Mouse (Mus musculus) gastrocnemius, adult 8-10 months (tissue): ENCODE results near the gene Homer1. TPM values are rescaled to one million over a fixed set of nuclear protein-coding genes. Genes with fewer than 3 reads are reported as not detected.

Experiments used
- DNase-seq, 2 experiments: peaks; one replicate each; pipeline ENCODE4 v3.0.0; 2022; ENCODE audit warnings: low spot score in 2 of 2
- total RNA-seq, 4 experiments: library from RNA; stranded (reverse); gene quantifications; 2 replicates each; pipeline ENCODE4 v1.2.4; 2022

Homer1 gene
- total RNA-seq, result 100 to 1,000 TPM in 3 of 4 experiments, 10 to 100 TPM in 1; 96.5 to 140 (median 113) TPM

- DNase-seq, result no peak
Measured at GRCm38 (mm10) chr13:93299316-93299715, at the start of gene Homer1. TSS of gene Homer1 (plus strand) at chr13:93299635.

GRCm38 (mm10) chr13:93251732-93252131 lies 47.7 kb upstream of the Homer1 start:
- DNase-seq, result no peak

DNA sequence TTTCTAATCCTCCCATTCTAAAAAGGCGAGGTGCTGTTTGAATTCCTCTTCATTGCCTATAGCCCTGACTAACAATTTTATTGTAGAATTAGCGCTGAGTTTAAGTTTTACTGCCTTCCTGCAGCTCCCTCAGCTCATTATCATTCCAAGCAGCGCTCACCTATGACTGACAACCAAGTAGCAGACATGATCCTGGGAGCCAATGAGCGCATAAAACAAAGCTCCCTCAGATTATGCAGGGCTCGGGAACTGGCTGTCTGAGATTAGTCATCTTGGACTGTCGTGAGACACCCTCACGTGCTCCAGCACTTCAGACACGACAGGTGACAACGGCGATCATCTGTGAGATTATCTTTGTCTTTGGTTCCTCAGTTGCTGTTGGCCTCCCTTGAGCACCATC lies 47.3 kb upstream of the Homer1 start:
- DNase-seq, result no peak

GRCm38 (mm10) chr13:93252941-93253340 lies 46.5 kb upstream of the Homer1 start:
- DNase-seq, result peak; percentile 59 to 73

GRCm38 (mm10) chr13:93267151-93267550 lies 32.3 kb upstream of the Homer1 start:
- DNase-seq, result no peak

DNA sequence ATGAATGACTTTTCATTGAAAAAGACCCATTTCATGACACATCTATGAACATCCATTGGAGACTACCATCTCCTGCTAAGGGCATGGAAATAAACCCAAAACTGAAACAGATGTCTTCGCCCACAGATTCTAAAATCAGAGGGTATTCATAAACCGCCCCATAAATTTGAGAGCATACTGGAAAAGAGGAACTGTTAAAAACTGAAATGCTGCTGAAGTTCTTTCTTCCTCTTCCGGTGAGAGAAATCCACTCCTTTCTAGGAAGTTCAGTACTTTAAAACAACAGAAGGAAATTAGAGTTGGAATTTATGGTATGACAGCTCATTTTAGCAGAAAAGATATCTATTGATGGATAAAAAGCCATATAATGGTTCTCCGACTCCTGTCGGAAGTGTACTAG lies 1.1 kb downstream of the Homer1 start:
- DNase-seq, result no peak

GRCm38 (mm10) chr13:93301060-93301459 lies 1.6 kb downstream of the Homer1 start:
- DNase-seq, result no peak

DNA sequence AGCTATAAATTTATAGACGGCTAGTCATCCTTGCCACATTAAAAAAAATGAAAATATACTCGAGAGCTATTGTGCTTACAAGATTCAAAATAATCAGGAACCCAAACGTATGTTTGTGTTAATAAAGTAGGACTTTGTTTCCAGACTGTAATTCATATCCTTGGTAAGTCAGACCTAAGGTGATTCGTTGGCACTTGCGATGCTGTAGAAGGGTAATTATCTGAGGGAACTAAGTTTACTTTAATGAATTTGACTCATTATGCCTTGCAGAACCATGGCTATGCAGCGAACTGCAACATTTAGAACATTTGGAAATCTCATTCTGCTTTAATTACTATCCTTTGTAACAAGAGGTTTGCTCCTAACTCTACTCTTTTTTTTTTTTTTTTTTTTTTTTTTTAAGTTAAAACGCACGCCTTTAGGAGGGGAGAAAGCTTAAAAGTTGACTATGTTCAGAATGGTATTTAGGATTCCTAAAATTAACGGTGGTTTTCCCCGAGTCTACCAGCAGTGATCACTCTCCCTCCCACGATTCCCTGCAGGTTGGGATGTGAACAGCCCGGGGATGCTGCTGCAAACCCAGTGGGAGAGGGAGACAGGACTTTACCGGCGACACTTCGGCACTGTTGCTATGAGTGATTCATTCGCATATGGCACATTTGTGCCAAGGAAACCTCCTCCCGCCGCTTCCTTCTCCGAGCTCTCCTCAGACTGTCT lies 3.6 kb downstream of the Homer1 start:
- DNase-seq, result no peak

DNA sequence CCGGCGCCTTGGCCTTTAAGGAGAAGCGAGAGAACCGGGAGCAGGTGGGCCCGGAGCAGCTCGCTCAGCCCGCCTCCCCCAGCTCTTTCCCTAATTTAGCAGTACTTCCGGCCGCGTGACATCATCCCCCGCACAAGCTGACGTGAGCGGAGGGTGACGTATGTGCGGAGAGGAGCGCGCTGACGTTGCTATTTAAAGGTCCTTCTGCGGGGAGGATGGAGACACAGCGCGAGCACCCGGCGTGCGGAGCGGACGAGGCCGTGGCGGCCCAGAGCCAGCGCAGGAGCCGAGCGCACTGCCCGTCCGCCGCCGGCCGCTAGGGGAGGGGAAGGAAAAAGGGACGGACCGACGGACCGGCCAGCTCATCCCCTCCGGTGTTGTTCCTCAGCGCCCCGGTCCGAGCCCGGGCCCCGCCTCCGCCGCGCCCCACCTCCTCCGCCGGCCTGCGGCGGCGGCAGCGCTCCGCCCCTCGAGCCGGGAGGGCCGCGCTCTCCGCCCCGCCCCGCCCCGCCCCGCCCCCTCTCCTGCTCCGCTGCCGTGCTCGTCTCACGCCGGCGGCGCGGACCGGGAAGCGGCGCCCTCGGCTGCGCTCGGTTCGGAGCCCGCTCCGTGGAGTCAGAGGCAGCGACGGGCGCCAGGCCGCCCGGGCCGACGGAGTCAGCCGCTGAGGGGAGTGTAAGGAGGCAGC lies 4.3 kb downstream of the Homer1 start:
- DNase-seq, result peak; percentile 91

DNA sequence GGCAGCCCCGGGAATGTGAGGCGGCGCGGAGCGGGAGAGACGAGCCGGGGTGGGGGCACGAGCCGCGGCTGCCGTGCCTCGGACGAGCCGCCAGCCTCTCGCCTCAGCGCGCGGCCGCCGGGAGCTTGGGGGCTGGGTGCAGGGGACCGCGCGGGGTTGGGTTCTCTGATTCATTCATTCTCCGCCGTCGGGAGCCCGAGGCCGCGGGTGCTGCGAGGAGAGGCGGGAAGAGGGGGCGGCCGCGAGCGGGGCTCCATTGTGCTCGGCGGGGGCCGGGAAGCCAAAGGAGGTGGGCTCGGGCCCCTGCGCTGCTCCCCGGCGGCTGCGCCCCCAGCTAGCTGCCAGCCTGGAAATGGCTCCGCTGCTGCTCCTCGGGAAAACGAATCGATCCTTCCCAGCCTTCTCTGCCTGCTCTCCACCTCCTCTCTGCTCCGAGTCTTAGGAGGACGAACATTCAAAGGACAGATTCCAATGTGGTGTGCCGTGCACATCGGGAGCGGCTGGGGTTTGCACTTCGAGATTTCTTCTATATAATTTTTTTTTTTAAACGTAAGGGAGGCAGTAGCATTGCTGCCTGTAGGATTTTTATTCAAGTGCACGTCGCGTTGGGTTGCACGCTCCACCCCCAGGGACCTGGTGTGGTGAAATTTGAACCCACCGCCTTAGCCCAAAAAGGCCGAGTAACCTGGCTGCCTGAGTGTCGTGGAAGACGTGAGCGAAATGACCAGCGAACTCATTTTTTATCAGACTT lies 5.0 kb downstream of the Homer1 start:
- peak; percentile 41 to 45 for DNase-seq

- no peak for DNase-seq
Measured at GRCm38 (mm10) chr13:93305149-93305548, 5.7 kb downstream of the Homer1 start.

GRCm38 (mm10) chr13:93305636-93306035 lies 6.2 kb downstream of the Homer1 start:
- DNase-seq, result no peak

- DNase-seq, result no peak
Measured at GRCm38 (mm10) chr13:93306545-93306944, 7.1 kb downstream of the Homer1 start.

GRCm38 (mm10) chr13:93307700-93308099 lies 8.3 kb downstream of the Homer1 start:
- peak in 1 of 2 experiments; percentile 36 for DNase-seq

DNA sequence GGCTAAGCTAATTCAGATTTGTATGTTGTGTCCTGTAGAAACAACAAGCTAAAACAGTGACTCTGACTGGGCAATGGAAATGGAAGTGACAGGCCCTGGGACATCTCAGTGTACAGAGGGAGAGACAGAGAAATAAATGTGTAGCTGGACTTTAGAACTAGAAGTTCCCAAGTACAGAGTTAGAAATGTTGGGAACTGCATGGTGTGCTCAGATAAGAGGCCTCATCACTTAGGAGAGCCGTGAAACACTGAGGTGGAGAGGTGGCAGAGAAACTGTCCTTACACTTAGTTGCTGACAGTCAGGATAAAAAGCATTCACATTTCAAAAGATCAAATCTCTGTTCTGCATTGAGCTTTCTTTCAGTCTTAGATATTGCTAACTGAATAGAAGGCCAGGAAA lies 9.9 kb downstream of the Homer1 start:
- DNase-seq, result no peak

DNA sequence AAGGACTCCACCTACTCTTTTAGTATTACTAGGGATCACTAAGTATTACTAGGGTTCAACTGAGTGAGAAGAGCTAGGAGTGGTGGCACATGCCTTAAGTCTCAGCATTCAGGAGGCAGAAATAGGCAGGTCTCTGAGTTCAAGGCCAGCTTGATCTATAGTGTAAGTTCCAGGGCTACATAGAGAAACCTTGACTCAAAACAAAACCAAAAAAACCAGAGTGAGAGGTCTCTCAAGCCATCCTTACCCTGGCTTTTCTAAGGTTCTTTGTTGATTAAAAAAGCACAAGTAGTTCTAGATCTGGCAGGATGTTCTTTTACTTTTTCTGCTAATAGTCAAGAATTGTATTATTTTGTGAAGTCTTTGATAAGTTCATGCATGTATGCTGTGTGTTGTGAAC lies 13.1 kb downstream of the Homer1 start:
- DNase-seq, result no peak

DNA sequence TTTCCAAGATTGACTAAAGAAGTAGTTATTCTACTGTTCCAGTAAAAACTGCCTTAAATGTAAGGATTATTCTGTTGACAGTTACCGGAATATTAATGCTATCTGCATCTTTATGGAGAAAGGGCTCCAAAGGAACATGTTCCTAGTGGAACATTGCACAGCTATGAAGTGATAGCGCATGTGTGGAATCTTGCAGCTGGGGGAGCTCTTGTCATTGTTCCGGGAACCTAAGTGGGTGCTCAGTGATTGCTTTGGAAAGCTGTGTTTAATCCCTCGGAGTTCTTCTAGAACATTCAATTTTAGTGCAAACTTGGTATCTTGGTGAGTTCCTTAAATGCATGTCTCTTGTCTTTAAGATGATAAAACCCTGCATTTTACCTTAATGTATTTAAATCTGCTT lies 14.9 kb downstream of the Homer1 start:
- DNase-seq, result no peak

- DNase-seq, result no peak
Measured at GRCm38 (mm10) chr13:93320089-93320488, 20.7 kb downstream of the Homer1 start.

- no peak for DNase-seq
Measured at GRCm38 (mm10) chr13:93326326-93326725, 26.9 kb downstream of the Homer1 start.

DNA sequence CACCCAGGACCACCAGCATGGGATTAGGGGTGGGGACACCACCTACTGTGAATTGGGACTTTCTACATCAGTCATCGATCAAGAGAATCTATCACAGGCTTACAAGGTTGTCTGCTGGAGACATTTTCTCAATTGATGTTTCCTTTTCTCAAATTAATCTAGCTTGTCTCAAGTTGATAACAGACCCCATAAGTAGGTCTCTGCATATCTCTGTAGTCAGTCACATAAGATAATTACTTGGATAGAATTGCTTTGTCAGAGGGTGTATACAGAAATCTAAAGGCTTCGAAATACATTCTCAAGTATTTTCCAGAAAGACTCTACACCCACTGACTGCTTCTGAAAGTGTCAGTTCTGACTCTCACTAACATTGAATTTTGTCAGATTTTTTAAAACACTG lies 32.3 kb downstream of the Homer1 start:
- no peak for DNase-seq

DNA sequence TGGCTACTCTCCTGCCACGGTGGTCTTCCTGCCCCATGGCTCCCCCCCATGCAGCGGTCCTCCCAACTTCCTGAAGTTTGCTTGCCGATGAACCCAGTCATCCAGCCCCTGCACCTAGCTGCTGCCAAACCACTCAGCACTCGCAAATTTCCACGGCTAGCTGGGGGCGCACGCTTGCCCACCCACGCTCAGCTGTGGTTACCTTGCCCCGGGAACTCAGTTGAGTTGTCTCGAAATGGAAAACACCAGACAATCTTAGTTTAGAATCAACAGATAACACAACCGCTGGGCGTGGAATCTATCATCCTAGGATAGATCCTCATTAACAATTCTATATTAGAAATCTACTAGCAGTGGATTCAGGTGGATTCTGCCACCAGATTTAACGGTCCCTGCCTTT lies 33.1 kb downstream of the Homer1 start:
- DNase-seq, result no peak

- no peak for DNase-seq
Measured at GRCm38 (mm10) chr13:93335337-93335736, 35.9 kb downstream of the Homer1 start.
